Mouse (Mus musculus) adrenal gland, postnatal 25 days (tissue): ENCODE results near the gene Capn15. TPM values are rescaled to one million over a fixed set of nuclear protein-coding genes. Genes with fewer than 3 reads are reported as not detected.

ENCODE experiments used
- DNase-seq: peaks from one replicate; pipeline ENCODE4 v3.0.0; 2021; ENCODE audit warnings: mixed read lengths
- total RNA-seq: library from RNA; stranded (reverse); gene quantifications from 2 replicates; pipeline ENCODE4 v1.2.3, GENCODE M21; 2021

Capn15 gene
- total RNA-seq, 1 experiment from 2014 or later = 24.5 TPM

DNA sequence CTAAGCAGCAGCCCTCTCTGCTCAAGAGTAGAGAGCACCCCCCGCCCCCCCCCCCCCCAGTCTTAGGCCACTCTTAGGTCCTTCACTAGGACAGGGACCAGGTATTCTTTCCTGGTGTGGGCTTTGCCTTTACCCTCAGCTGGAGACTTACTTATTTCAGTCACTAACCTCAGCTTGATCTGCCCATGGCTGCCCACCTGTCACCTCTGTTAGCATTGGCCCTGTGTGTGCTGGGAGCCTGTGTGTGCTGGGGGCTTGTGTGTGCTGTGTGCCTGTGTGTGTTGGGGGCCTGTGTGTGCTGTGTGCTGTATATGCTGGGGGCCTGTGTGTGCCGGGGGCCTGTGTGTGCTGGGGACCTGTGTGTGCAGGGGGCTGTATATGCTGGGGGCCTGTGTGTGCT is 30.9 kb downstream of the Capn15 start:
- DNase-seq = no peak

DNA sequence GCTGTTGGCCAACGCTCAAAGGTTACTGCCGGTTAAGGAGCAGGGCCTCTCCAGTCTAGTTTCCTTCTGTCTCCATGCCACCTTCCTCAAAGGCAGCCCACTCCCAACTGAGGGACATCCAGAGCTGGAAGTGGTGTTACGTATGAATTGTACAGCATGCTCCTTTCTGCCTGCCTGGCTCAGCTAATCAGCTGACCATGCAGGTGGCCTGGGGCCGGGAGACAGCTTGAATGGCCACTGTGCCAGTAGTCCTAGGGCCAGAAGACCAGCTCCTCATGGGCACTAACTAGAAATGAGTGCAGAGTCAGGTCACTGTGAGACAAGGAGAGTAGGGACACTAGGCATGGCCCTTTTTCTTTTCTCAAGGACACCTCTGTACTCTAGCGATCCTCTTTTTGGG is 32.4 kb downstream of the Capn15 start:
- DNase-seq = no peak

DNA sequence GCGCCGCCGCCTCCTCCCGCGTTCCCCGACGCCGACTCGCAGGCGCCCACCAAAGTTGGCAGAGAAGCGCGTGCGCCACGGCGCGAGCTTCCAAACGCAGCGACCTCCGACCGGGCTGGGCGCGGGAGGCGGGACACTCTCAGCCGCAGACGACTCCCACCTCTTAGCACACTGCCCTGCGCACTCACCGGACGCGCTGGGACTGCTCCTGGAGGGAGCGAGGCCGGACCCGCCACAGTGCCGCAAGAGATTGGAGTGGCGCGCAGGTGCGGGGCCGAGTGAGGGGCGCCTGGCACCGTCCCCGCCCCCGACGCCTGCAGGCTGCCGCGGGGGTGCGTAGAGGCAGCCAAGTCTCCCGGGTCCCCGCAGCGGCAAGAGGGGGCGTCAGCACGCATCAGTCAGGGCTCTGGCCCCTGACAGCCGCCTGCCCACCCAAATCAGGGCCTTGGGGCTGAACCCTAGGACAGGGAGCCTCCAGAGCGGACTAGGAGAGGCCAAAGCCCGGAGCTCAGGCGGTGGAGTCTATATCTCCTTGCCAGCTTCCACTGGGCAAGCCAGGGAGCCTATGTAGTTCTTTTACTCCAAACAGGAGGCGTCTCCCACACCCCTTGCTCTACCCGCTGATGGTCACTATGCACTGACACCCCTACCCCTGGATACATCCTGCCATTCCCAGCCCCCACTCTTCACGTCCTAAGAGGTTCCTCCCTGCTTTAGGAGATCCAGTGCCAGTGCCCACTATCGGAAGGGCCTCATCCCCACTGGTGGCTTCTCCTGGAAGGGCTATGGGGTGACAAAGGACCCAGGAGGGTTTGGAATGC is 33.6 kb downstream of the Capn15 start, which contains the start of gene A930017K11Rik:
A930017K11Rik (minus strand) TSS at position 763 of the 821 bp plus-strand sequence.
- DNase-seq = no peak

DNA sequence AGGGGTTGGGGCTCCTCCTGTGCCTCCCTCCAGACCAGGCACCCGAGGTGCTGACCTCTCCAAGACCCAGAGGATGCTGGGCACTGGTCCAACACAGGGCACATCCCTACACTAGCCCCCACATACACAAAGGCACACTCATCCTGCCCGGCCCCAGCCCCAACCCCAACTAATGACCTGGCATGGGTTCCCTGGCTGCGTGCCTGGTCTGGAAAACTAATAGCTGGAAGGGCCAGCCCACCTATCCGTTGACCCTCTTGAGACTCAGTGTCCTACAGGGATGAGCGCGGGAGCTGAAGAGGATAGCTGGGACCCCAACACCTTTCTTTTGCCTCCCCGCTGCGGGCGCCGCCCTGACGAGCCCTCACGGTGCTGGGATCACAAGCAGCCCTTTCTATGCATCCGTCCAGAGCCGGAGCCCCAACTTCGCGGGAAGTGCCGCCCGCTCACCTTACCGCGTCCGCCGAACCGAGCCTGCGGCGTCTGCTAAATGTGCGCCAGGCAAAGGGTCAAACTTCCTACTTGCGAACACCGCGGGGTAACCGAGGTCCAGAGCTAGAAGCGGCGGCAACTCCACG is 34.3 kb downstream of the Capn15 start:
- DNase-seq = no peak

GRCm38 (mm10) chr17:25950706-25951105 is 34.9 kb downstream of the Capn15 start:
- DNase-seq = no peak

GRCm38 (mm10) chr17:25949981-25950380 is 35.6 kb downstream of the Capn15 start:
- DNase-seq = no peak

GRCm38 (mm10) chr17:25948051-25948450 is 37.5 kb downstream of the Capn15 start:
- no peak for DNase-seq

DNA sequence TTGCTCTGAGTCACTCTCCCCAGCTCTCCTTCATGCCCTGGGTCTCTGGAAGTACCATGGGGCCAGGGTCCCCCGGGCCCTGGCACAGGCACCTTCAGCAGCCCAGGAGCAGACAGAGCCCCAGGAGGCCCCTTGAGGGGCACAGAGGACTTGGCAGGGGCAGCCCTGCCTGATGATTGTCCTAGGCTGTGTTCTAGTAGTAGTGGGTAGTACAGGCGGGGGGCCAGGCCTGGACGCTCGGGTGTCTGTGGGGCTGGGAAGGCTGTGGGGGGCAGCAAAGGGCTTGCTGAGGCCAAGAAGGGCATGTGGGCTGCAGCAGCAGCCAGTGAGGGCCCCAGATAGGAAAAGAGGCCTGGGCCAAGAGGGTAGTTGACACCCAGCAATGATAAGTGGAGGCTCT is 38.0 kb downstream of the Capn15 start:
- no peak for DNase-seq

- DNase-seq = no peak
These were observed 38.7 kb downstream of the Capn15 start for GRCm38 (mm10) chr17:25946891-25947290.

DNA sequence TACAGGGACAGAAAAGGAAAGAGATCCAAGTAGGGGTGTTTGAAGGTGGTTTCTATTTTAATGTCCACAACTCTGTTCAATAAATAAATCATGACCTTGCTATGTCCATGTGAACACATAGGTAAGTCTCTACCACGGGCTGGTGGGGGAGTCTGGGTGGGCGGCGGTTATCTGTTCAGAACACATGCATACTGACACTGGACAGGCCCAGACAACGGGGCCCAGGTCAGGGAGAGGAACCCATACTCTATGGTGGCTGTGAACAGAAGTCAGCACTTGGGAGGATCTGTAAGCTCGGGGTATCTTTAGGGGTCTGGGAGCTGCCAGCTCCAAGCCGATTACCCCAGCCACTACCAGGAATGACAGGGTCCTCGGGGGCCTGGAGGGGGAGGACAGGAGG is 39.2 kb downstream of the Capn15 start:
- DNase-seq = no peak

GRCm38 (mm10) chr17:25945517-25946155 is 40.0 kb downstream of the Capn15 start:
- DNase-seq = peak; percentile 38

- no peak for DNase-seq
These were observed 41.0 kb downstream of the Capn15 start, which contains the start of the genes Pigq and Nhlrc4 for GRCm38 (mm10) chr17:25944366-25945163. Pigq (minus strand) TSS chr17:25944936. Nhlrc4 (minus strand) TSS chr17:25944961.

DNA sequence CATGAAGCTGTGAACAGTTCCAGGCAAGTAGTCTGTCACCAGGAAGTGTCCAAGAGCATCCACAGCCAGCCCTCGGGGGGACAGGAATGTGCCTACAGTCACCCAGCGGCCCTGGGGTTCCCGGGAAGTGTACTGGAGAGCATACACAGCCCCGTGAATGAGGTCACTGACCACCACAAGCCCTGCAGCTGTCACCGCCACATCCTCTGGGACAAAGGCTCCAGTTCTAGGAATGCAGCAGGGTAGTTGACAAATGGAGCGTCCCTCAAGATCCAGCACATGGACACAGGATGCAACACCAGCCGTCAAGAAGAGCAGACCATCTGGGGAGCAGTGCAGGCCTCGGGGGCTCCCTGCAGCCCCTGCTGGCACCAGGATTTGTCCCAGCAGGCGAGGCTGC is 41.8 kb downstream of the Capn15 start:
- no peak for DNase-seq

DNA sequence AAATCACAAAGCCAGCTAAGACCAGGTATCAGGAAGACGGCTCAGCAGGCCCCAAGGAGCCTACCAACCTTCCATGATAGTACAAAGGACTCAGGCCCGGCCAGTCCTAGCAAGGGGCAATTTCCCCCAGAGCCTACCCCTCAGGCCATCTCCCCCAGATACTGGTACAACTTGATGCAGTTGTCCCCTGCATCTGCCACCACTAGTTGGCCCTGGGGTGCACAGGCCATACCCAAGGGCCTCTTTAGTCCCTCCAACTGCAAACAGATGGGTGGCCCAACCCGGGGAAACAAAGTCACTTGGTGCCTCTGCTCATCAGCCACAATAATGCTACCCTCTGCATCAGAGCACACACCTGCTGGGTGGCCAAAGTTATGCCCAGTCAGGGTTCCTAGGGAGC is 42.4 kb downstream of the Capn15 start:
- DNase-seq = no peak

DNA sequence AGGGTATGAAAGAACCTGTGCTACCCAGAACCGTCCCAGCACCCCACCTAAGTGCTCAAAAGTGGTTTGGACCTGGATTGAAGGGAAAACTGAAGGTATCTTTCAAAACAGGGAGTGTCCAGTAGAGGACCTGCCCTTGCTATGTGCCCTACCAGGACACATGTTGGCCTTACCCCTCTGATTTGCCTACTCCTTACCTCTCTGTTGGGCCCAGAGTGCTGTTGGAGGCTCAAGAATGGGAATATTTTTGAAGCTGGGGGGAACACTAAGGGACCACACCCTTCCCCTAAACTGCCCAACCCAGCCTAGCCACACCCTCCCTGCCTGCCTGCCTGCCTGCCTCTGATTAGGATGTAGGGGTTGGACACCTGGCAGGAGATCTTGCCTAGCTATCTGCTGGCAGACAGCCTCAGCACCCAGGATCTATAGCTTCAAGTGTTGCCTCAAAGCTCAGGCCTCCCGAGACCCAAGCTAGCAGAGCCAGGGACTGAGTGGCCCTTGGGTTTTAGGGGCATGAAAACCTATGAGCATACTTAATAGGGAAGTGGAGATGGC is 42.9 kb downstream of the Capn15 start:
- no peak for DNase-seq

- DNase-seq = peak; percentile 84
These were observed 43.9 kb downstream of the Capn15 start for GRCm38 (mm10) chr17:25941511-25942241.

DNA sequence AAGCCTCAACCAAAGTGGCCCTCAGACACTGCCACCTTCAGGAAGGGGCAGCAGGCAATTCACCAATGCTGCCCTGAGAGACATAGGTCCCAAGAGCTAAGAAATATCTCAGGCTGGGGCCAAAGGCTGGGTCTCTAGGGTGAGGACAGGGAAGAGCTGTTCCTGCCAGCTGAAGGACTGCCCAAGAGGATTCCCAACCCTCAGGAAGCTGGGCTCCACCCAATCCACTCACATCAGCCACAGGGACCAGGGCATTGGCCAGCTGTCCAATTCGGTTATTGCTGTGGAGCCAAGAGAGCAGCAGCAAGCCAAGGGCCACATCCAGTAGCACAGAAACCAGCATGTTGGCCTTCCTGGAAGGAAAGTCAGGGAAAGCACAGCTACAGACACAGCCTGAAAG is 51.1 kb downstream of the Capn15 start:
- peak; percentile 33 for DNase-seq

- peak; percentile 36 for DNase-seq
These were observed 60.2 kb downstream of the Capn15 start for GRCm38 (mm10) chr17:25925348-25925747.

DNA sequence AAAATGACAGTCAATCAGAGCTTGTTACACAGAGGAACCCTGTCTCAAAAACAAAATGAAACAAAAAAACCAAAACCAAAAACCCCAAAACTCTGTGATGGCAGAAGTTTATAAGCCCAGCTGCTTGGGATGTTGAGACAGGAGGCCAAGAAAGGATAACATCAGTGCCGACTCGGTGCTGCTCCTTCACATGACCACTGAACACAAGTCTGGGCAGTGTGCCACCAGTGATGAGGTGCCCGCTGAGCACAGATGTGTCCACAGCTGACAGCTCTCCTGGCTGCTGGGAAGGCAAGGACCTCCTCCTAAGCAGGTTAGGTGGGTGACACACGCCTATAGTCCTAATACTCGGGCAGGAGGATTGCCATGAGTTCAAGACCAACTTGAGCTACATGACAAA is 63.5 kb downstream of the Capn15 start:
- no peak for DNase-seq

- DNase-seq = peak; percentile 100
These were observed 65.6 kb downstream of the Capn15 start for GRCm38 (mm10) chr17:25919786-25920642.
